Mouse (Mus musculus): ENCODE measurements around the gene Chmp4b. TPM values are rescaled to one million over a fixed set of nuclear protein-coding genes. Genes with fewer than 3 reads are reported as not detected.

Gene Chmp4b
- 1 to 10 TPM; 5.9 to 6.3 TPM for polyA plus RNA-seq (2017; shearing (Covaris generic))

DNA sequence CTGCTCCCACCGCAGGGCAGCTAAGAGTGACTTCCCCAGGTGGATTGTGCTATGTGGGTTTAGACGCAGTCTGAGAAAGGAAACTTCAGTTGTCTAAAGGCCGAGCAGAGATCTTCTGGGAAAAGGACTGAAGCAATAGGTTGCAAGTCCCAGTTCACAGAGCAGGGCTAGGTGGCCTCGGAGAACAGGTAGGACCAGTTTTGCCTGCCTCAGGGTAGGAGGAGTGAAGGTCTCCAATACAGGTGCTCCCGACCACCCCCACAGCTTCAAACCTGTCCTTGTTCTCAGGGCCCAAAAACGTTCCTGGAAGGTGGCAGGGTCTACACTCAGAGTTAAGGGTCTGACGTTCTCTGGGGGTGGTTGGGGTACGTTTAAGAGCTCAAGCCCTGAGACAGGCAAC lies at the start of gene Chmp4b:
Gene Chmp4b (plus strand): TSS at position 343 of the 400 bp plus-strand sequence.
- no peak for ATAC-seq

DNA sequence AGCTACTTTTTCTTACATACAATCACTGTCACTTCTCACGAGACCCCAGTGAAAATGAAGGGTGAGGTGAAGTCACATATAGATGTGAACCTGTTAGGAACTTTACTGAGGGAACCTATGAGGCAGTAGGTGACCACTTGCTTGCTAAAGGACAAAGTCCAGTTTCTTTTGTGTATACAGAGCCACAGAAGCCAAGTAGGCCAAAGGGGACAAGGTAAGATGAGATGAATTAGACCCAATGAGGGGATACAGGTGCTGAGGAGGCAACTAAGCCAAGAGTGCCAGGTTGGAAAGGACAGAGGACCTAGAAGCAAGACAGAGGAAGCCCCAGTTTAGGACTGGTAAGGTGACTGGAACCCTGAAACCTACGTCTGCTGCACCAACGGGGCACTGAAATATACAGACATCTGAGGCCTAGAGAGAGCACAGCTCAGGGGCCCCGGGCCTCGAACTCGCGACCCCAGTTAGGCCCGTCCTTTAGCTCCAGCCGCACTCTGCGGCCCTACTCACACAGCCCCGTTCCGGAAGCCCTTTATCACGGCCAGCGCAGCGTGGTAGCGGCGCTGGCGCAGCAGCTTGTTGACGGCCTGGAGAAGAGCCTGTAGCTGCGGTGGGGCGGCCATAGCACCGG lies 48.4 kb upstream of the Chmp4b start:
- ATAC-seq = peak; percentile 40

DNA sequence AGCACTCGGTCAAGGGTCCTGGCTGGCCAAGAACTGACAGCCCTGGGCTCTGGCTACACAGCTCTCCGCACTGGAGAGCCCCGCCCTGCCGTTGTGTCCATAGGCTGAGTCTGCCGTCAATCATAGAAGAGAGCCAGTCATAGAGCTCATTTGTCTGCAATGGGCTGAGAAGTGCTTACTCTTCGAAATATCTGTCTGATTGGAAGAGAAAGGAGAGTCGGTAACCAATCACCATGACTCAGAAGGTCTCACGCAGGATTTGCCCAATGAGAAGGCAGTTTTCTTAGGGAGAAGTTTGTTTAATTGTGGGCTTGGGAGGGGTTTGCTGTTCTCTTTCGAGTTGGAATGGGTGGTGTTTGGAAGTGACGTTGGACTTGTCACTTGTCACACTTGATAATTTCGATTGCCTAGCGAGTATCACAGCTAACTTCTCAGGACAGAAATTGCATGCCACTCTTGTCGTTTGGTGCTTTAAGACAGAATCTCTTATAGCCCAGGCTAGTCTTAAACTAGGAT lies 47.8 kb upstream of the Chmp4b start, which contains the start of gene Pxmp4:
Gene Pxmp4 (minus strand): TSS at position 71 of the 516 bp plus-strand sequence.
- ATAC-seq = peak; percentile 98

DNA sequence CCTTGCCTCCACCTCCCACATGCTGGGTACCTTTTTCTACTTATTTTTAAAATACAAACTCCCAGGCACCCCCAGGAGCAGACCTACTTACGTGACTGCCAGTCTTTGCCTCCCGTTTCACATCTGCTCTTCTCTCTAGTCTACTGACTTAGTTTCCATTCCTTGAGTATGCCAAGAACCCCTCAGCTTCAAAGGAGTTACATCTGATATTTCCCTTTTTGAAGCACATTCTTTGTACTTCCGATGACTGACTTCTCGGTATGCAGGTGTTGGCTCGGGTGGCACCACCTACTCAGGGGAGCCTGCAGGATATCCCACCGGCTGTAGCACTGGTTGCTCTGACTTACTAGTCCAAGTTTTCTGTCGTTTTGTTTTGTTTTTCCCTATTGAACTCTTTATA lies 47.3 kb upstream of the Chmp4b start:
- ATAC-seq = peak; percentile 3

DNA sequence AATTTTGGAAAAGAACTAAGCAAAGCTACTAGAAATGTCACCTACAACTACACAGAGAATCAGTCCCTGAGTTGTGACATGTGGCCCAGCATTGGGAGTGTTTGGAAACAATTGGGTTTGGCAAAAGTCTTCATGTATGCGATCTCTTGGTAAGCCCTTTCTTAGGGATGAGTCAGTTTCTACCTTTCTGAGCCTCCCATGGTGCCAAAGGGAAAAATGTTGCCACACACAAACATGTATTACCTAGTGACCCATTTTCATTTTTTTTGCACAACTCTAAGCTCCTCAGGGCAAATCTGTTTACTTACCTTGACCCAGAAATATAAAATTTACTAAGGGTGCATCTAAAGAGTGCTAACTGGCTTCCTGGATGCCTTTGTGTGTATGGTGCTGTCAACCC lies 44.5 kb upstream of the Chmp4b start:
- no peak for ATAC-seq

DNA sequence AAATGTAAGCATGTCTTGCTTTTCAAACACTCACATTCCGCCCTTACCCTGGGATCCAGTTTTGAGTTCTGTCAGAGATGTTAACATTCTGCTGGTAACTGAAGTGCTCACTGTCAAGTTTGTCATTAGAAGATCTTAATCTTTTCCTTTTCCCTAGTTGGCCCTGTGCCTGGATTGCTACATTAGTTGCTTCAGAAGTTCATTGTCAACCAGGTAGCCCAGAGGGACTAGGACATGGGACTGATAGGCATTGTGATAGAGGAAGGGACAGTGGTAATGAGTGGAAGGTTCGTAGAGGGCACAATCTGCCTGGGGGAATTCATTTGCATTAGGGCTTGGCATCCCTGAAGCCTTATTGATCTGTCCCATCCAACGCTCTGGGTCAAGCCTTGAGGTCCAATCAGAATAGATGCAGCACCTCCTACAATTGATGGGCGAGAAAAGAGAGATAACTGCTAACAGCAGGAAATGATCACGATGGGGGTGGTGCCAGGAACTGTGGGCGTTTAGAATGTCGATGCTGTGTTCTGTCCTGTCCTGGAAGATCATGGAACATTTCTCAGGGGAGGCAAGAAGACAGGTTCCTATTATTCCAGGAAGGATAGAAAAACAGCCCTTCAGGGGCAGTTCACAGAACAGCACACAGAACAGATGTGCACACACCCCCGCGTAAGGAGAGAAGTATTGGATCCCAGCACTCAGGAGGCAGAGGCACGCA lies 42.3 kb upstream of the Chmp4b start:
- no peak for ATAC-seq

DNA sequence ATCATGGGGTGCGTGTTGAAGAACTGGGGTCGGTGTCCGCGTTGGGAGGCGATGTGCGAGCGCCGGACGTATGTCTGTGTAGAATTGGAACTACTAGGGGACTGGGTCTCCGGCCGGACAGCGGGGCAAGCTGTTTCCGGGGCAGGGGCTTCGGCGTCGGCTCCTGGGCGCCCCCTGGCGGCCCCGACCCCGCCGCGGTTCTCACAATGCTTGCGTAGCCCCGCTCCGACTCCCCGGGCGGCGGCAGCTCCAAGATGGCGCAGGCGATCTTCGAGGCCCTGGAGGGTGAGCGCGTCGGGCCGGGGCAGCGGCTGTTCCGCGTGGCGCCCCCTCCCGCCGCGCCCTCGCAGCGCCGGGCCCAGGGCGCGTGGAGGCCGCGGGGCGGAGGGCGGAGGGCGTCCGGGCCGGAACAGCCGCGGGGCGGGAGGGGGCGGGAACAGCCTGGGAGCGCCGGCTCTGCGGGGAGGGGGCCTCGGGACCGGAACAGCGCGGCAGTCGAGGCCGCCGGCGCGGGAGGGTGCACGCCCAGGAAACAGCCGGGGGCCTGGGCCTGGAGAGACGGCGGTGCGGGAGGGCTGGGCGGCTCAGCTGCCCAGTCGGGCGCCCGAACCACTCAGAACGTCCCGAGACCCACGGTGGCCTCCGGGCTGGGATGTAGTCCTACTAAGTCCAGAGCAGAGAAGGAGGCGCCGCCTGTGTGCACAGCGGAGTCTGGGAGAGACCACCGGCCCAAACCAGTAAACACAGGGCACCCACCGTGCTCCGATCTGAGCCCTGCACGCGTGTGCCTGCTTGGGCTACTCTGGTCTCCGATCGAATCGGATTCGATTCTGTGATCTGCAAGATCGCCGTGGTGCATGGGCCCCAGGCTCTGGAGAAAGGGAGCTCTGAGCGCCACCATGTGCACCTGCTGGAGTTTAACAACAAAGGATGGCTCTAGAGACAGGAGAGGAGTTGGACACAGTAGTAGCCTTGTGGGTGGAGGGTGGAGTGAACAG lies 38.1 kb upstream of the Chmp4b start, which contains the start of the genes Zfp341 and 4930519P11Rik:
Gene Zfp341 (plus strand): TSS at position 180 of the 998 bp plus-strand sequence.
Gene 4930519P11Rik (minus strand): TSS at position 320 of the 998 bp plus-strand sequence.
- ATAC-seq = peak; percentile 78

DNA sequence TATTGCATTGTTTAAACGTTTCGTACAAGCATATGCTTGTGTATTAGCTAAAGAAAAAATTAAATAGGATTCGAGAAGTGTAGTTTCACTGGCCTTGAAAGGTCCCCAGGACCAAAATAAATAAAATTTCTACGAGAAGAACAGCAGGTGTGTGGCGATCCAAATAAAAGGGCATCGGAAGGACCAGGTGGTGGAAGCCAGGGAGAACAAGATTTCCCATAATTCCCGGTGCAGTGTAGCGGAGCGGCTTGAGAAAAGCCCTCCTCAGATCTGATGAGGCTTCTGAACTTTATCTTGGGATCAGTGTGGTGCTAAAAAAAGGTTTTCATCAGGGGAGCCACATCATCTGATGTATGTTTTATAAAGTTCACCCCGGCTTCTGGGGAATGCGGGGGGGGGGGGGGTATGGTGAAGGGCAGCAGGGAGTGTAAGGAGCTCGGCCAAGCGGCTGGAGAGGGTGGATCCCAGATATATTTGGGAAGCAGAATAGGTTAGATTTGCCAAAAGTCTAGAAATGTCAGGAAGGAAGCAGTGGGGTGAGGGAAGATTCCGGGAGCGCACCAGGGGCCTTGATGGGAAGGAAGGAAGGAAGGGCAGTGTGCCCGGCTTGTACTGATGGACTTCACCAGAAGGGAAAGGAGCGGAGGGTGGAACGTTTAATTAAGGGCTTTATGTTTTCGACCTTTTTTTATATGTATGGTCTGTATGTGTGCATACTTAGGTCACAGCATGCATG lies 36.5 kb upstream of the Chmp4b start:
- no peak for ATAC-seq

DNA sequence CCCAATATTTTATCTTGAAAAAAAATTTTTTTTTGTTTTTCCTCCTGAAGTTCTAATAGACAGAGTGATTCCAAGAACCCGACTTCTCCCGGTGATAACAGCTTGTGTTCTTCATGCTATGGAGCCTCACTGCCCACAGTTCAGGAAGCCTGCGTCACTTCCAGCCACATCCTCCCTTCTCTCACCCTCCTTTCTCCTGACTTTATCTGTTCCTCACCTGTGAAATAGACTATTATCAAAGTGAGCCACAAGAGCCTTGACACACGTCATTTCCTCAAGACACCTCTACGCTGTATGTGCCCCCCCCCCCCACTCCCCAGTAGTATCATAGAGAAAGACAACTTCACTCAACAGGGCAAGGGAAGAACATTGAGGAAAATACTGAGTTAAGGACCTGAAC lies 35.8 kb upstream of the Chmp4b start:
- peak; percentile 33 for ATAC-seq

DNA sequence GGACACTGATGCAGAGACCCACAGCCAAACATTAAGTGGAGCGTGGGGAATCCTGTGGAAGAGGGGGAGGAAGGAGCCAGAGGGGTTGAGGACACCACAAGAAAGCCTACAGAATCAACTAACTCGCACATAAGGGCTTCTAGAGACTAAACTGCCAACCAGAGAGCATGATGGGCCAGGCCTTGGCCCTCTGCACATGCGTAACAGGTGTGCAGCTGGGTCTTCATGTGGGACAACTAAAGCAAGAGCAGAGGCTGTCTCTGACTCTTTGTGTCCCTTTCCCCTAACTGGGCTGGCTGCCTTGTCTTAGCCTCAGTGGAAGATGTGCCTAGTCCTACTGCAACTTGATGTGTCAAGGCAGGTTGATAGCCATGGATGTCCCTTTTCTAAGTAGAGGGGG lies 34.4 kb upstream of the Chmp4b start:
- ATAC-seq = no peak

DNA sequence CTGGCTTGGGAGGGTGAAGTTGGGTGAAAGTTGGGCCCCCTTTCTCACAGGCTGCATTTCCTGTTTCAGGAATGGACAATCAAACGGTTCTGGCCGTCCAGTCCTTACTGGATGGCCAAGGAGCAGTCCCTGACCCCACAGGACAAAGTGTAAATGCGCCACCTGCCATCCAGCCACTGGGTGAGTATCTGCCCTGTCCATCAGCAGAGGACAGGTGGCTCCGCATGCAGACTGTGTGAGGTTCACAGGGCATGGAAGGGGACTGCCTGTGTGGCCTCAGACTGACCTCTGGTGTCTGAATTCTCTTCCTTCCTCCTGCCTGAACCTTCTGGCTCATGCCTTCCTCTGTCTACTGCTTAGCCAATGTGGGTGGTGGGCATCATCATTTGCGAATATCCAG lies 29.8 kb upstream of the Chmp4b start:
- no peak for ATAC-seq

DNA sequence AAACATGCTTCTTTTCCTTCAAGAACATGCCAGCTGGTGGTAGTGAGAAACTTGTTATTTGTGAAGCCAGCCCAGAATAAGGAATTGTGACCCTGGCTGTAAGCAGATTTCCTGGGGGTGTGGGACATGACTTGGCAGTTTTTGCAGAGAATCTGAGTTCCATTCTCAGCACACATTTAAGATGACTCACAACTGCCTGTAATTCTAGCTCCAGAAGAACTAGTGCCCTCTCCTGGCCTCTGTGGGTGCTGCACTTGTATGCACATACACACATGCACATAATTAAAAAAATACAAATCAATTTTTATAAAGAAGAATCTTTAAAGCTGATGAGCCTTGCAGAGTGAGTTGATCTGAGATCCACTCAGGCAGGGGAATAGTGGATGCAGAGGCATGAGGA lies 27.4 kb upstream of the Chmp4b start:
- no peak for ATAC-seq

DNA sequence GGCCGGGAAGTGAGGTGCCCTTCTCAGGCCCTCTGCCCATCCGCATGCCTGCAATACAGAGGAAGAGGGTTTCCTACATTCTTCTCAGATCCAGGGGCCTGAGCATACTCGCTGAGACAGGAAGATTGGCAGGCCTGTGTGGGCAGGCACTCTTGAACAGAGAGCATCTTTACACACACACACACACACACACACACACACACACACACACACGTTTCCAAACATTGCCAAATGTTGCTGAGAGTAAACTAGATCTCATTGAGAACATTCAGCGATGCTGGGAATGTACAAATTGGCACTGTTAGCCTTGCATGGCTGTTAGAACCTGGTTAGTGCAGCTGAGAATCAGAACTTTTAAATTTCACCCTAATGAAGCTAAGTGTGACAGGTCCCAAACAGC lies 21.0 kb upstream of the Chmp4b start:
- no peak for ATAC-seq

DNA sequence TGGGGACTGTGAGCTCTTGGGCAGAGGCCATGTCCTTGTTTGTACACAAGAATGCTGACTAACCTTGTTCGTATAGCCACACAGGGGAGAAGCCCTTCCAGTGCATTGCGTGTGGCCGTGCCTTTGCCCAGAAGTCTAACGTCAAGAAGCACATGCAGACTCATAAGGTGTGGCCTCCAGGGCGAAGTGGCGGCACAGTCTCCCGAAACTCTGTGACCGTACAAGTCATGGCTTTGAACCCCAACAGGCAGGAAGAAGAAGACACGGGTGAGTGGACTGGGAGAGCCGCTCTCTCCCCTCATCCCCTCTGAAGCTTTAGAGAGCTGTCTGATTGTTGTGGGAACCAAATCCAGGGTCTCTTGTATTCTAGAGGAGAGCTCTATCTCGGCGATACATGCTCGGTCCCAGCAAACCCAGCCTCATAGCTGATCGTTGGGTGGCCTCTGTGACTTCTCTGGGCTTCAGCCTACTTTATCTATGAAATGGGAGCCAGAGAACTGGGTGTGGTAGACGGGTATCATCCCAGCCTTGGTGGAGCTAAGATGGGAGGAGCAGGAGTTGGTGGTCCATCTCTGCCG lies 19.2 kb upstream of the Chmp4b start:
- ATAC-seq = no peak

DNA sequence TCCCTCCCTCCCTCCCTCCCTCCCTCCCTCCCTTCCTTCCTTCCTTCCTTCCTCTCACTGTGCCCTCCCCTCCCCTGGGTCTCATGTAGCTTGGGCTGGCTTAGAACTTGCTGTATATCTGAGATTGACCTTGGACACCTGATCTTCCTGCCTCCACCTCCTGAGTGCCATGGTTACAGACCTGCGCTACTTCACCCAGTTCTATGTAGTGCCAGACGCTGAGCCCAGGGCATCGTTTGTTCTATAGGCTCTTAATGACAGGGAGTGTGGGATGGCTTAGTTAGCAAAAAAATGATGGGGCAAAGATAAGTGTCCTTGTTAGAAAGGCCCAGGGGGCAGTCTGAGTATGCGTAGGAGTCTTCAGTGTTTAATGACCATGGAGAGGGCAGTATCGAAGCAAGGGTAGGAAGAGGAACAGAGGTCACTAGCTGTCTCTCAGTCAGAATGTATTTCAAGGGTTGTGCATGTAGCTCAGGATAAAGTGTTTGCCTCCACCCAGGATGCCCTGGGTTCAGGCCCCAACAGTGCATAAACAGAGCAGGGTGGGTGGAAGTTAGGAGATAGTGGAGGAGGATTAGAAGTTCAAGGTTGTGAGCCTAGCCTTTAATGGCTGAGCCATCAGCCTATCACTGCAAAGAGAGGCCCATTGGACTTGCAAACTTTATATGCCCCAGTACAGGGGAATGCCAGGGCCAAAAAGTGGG lies 18.3 kb upstream of the Chmp4b start:
- ATAC-seq = no peak

DNA sequence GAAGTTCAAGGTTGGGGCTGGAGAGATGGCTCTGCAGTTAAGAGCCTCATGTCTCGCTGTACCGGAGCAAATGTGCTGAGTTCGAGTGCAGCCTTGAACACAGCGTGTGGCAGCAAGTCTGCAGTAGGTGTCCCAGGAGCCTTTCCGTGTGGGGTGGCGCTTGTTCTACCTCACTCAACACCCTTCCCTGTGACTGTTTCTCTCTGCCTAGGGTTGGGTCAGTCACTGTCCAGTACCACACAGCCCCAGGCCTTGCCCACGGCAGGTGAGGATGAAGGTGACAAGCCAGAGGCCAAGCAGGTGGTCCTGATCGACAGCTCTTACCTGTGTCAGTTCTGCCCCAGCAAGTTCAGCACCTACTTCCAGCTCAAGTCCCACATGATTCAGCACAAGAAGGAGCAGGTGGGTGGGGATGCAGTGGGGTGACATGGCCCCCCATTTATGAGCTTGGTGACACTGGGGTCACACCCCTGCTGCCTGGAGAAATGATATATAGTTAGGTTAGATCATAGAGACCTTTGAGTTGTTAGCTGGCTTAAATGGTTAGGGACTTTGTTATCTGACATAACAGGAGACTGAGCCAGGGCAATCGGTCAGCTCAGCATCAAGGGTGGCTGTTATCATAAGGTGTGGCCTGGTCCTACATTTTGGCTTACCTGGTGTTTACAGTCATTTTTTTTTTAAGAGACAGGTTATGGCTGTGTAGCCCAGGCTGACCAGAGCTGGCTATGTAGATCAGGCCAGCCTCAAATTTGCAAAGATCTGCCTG lies 17.4 kb upstream of the Chmp4b start:
- ATAC-seq = no peak

DNA sequence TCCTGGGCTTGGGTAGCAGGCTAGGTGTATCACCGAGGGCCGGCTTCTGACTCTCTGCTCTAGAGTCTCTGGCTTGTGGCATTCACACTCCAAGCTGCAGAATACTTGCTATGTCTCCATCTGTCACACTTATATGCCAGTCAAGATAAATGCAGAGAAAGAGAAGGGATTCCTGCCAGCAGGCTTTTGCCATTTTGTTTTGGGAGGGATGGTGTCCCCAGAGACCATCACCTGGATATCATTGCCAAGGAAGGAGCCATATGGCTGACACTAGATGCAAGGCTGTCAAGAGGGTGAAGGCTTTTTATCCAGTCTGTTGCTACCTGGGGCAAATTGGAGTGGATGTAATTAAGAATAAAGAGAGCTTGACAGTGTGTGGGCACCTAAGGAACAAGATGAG lies 15.7 kb upstream of the Chmp4b start:
- ATAC-seq = no peak

DNA sequence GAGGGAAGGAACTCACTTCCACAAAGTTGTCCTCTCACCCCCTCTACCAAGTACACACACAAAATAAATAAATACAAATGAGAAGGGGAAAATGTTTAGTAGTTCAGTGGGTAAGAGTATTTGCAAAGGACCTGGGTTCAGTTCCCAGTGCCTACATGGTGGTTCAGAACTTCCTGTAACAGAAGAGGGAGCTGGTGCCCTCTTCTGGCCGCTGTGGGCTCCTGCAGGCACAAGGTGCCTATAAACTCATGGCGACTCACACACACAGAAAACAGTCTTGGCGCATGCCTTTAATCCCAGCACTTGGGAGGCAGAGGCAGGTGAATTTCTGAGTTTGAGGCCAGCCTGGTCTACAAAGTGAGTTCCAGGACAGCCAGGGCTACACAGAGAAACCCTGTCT lies 13.0 kb upstream of the Chmp4b start:
- ATAC-seq = no peak

DNA sequence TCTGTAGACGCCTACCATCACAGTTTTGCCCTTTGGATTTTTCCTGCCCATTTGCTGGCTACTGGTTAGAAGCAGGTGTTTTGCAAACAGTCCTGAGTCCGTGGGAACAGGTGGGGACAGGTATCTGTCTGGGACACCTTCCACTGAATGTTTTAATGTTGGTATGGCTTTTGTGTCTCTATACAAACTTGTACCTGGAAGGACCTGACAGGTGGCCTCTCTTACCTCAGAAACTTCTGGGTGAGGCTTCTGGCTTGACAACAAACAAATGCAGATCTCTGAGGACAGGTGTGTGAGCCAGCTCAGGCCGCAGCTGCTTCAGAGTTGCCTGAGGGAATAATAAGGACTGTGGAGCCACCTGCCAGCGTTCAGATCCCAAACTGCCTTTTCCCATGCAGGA lies 12.4 kb upstream of the Chmp4b start:
- no peak for ATAC-seq

DNA sequence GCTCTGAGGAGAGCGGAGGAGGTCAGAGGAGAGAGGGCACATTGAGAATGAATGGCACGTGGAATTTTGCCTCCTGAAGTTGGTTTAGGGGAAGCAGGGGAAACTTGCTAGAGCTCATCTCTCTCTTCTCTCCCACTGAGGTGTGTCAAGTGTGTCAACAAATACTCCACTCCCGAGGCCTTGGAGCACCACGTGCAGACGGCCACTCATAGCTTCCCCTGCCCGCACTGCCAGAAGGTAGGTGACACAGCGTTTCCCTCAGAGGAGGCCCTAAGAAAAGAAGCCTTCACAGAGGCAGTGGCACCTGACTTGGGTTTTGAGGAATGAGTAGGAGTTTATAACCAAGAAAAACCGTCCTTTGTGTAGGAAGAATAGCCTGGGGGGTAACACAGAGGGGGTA lies 10.3 kb upstream of the Chmp4b start:
- ATAC-seq = no peak

All from activated CD4-positive, CD25-positive, alpha-beta regulatory T cell, adult 4 months (primary cell).